Mouse (Mus musculus): ENCODE measurements around the gene Dnajc7. TPM values are rescaled to one million over a fixed set of nuclear protein-coding genes. Genes with fewer than 3 reads are reported as not detected.

Gene Dnajc7
- total RNA-seq, 2 experiments from 2014 or later, result 126 to 128 TPM

DNA sequence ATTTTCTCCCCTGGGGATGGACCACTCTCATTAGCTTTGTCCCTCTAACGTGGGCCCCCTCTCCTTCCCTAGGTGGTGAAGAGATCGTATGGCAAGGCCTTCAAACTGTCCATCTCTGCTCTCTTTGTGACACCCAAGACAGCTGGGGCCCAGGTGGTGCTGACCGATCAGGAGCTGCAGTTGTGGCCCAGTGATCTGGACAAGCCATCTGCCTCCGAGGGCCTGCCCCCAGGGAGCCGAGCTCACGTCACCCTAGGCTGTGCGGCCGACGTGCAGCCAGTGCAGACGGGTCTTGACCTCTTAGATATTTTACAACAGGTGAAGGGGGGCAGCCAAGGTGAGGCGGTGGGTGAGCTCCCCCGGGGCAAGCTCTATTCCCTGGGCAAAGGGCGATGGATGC, 39.7 kb downstream of the Dnajc7 start:
- DNase-seq, result no peak

DNA sequence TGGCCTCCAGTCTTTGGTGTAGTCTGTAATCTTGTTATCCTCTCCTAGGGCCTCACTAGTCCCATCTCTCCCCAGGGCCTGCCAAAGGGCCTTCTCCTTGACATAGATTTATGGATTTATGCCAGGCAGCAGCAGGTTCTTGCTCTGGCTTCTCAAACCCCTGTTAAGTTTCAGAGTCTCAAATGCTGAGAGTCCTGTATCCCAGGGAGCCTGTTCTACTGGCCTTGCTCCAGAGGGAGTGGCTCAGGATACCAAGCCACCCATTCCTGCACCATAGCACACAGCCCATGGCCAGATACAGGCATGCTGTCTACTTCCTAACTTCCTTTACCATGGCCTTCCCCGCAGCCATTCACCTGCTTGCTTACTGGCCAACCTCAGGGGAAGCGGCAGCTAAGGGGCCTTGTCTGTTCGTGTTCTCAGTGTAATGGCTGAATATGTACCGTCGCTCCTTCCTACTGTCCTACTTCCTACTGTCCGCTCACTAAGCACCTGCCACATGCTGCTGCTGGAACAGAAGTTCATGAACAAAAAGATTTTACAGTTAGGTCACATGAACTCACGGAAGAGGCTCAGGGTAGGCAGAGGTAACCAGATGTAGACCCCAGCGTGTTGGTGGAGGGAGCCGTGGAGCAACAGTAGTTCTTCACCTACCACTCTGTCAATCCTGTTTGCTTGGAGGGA, 40.7 kb downstream of the Dnajc7 start:
- no peak for DNase-seq

DNA sequence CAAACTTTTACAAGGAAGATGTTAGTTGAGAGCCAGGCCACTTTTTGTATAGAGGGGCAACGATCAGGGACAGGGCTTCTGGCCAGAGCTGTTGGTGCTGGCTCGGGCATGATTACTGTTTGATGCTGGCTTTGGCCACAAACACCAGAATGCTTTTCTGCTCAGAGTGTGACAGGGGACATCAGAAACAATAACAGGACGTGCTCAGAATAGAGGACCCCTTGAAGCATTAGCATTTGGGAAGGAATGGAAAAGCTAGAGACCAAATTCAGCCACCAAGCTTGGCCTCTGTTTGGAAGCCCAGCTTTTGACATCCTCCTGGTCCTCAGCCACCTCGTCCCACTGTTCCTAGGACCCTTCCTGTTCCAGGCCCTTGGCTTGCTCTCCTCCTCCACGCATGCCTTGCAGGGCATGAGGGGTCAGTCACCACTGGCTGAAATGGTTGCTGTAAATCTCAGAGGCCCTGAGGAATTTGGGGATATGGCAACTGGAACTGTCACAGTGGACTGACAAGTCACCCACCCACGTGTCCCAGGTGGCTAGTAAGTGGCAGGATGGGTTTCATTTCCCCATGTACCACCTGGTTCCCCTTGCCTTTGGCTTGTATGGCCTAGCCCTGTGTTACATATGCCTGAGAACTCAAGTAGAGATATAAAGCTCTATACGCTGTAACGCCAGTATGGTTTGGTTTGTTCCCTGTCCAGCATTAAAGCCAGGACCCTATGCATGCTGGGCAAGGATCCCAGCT, 41.9 kb downstream of the Dnajc7 start:
- no peak for DNase-seq

DNA sequence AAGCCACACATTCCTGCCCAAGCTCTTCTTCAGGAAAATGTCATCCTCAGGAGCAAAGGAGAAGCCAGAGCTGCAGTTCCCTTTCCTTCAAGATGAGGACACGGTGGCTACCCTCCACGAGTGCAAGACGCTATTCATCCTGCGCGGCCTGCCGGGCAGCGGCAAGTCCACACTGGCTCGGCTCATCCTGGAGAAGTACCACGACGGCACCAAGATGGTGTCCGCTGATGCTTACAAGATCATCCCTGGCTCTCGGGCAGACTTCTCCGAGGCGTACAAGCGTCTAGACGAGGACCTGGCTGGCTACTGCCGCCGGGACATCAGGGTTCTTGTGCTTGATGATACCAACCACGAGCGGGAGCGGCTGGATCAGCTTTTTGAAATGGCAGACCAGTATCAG, 43.7 kb downstream of the Dnajc7 start:
- DNase-seq, result no peak

DNA sequence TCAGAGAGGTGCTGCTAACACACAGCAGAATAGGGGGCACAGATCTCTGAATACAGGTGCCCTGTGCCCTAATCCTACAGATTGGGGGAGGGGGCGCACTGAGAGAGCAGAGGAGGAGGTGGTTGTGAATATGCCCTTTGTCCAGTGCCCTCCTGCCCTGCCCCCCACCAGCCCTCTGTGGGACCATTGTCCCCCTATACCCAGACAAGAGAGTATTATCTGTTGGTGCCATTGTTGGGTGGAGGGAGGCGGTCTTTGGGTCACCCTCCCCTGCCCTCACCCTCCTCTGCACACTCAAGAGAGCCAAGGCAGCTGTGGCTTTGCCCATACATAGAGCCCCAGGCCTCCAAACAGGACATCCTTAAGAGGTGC, 44.5 kb downstream of the Dnajc7 start:
- no peak for DNase-seq

DNA sequence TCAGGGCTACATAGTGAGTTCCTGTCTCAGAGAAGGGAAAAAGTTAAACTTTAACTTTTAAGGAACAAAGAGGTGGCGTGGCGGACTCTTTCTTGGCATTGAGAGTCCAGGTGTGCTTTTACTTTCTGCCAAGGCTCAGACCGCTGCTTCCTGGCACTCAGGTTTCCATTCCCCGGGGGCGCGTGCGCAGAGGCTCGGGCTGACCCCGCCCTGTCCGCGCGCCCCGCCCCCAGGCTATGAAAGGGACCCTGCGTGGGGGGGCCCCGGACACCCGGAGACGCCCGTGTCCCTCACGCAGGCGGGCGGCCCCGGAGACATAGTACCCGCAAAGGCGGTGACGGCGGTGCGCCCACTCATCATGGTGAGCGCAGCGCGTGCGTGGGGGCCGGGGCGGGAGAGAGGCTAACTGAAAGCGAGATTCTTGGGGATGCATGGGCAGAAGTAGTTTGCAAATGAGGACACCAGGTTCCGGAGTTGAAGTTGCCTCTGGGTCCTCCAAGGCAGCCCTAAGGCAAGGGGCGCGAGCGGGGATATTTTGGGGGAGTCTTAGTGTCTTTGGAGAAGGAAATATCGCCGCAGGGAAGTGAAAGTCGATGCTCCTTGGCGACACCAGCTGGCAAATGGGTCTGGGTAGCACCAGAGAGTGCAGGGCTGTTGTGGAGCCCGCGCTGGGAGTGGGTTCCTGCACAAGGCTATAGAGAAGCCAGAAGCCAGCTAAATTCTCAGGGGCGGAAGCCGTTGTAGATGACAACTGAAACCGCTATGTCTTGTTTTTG, 45.1 kb downstream of the Dnajc7 start, which contains the start of gene Cnp:
Gene Cnp (plus strand): TSS at position 197 of the 776 bp plus-strand sequence.
- peak; percentile 85 to 87 for DNase-seq

DNA sequence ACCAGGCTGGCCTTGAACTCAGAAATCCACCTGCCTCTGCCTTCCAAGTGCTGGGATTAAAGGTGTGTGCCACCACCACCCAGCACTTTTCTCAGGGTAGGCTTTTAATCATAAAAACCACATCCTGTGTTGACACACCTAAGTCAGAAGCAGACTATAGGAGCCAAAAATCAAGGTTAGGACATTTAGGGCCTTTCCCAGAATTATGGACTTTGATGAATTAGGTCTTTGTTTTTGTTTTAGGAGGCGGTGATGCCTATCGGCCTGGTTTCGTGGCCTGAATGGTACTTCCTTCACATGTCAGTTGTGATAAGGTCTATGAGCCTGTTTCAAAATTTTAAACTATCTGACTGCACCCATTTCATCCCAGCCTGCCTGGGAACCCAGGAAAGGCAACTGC, 45.8 kb downstream of the Dnajc7 start:
- no peak for DNase-seq

DNA sequence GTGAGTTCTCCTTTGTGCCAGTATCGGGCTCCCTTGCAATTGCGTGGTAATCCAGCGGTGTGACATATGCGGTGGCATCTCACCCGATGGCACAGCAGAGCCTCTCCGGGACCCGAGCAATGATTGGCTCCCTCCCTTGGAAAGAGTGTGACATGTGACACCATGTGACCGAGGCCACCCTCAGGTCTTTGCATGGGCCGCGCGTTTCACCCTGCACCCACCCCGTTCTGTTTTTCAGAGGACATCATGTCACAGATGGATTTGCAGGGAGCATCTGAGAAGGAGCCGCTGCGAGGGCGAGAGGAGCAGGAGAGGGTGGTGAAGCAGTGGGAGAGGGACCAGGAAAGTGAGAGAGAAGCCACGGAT, 48.8 kb downstream of the Dnajc7 start:
- peak; percentile 41 to 42 for DNase-seq

DNA sequence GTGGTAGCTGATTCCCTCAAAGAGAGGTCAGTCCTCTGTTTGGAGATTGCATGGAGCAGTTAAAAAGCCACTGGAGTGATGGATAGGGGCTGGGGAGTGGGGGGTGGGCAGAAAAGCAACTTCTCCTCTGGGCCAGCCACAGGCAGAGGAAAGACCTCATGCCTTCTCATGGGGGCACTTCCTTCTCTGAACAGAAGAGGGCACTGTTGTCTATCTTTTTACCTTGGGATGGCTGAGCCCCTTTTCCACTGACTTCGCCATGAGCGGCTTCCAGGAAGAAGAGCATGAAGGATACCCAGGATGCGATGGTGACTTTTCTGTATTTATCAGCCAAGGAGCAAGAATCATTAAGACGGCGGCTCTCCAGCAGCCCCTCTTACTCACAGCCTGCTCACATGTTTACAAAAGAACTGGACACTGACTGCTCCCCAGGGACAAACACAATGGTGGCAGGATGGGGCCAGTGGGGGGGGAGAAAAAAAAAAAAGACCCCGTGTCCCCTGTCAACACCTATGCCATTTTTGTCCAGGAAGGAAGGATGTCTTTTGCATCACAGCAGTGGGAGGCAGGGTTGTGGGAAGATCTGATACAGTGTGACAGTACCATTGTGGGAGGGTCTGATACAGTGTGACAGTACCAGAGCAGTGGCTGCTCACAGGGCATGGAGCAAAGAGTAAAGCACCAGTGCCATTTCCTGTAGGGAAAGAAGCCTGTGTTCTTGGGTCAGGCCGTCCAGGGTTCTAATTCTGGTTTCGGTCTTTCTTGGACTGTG, 49.4 kb downstream of the Dnajc7 start:
- peak; percentile 81 to 89 for DNase-seq

DNA sequence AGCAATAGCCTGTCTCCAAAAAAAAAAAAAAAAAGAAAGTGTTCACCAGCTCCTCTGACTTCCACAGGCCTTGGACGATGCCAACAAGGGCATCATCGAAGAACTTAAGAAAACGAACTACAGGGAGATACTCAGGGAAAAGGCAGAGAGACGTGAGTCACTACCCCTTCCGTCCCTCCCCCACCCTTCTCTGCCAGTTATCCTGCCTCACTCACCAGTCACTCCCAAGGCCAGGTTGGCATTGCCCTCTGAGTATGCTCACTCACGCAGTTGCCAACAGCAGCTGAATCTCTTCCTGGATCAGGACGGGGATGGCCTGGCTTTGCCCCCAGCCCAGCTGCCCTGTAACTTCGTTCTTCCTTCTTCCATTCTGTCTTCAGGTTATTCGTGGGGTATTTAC, 50.2 kb downstream of the Dnajc7 start:
- no peak for DNase-seq

DNA sequence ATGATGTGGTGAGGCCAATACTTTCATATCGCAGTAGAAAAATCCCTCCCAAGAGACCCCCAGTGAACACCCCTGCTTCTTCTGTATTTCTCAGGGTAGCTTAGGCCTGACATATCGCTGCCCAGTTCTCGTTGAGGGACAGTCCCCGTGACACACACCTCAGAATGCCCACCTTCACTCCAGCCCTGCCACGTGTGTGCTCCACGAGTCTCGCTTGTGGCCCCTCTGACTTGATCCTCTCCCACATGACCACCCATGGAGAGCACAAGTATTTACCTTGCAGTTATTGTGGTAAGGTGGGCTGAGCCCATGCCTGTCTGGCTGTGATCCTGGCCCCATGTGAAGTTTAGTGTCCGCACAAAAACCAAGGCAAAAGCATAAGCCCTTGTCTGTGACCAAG, 51.3 kb downstream of the Dnajc7 start:
- no peak for DNase-seq

DNA sequence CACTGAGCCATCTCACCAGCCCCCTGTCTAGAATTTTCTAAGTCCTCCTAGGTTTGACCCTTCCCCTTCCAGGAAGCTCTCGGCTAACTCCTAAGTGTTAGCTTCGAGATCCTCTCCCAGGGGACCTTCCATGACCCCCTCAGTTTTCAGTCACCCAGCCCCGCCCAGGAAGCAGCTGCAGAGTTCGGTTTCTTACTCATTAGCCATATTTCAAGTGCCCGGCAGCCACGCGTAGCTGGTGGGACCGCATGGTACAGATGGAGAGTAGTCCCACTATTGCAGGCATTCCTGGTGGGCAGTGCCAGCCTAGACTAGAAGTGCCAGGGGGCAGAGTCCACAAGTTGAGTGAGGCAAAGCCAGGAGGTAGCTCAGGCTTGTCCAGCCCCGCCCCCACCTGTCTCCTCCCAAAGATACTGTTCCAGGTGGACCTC, 52.1 kb downstream of the Dnajc7 start:
- no peak for DNase-seq

DNA sequence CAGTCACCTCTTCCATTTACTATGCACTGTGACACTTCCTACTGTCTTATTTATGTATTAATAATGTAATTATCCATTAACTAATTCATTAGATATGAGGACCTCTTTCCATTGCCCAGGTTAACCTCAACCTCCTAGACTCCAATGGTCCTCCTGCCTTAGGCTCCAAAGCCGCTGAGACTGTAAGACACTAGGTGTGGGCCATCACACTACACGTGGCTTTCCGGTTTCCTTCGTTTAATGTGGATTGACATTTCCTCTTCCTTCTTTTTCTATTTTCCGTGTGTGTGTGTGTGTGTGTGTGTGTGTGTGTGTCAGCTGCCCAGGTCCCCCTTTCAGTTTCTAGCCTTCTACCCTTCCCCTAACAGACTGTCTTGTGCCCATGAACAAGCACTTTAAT, 52.7 kb downstream of the Dnajc7 start:
- DNase-seq, result no peak

DNA sequence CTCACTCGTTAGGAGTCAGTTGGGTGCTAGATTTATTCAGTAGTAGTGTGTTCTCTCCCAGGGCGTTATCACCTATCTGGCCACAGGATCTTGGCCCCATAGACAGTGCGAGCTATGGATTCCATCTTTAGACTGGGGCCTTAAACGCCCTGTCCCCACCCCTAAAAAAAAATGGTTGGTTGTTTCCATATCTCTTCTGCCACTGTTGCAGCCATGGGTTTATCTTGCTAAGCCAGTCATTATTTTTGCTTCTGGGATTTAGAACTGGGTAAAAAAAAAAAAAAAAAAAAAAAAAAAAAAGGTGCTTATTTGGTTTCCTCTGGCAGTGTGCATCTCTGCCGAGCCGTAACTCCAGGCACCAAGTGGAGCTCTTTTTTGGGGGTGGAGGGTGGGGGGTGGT, 55.3 kb downstream of the Dnajc7 start:
- DNase-seq, result no peak

DNA sequence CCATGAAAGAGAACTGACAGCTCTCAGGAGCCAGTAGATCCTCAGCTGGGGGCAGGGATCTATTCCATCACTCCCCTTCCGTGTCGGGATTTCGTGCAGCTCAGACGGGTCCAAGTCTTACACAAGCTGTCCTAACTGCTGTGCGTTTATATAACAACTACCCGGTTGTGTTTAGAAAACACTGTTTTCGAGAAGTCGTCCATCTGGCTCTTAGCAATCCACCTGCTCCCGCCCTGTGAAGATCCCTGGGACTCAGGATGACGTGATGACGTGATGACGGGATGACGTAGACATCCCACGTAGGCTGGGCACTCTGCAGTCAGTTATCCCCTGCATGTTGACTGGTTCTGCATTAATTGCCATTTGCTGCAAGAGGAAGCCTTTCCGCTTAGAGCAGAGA, 55.7 kb downstream of the Dnajc7 start:
- DNase-seq, result no peak

DNA sequence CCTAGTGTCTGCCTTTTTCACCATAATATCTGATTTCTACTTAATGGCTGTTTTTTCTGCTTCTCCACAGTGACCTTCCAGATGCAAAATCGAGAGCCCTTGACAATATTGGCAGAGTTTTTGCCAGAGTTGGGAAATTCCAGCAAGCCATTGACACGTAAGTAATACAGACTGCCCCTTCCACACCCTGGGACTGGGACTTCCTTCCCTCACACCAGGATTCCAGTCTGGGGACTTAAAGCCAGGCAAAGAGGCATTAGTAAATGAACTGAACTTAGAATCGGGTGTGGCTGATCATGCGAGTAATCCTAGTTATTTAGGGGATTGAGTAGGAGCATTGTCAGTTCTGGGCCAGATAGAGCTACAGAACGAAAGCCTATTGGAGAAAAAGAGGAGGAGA, 58.2 kb downstream of the Dnajc7 start:
- no peak for DNase-seq

DNA sequence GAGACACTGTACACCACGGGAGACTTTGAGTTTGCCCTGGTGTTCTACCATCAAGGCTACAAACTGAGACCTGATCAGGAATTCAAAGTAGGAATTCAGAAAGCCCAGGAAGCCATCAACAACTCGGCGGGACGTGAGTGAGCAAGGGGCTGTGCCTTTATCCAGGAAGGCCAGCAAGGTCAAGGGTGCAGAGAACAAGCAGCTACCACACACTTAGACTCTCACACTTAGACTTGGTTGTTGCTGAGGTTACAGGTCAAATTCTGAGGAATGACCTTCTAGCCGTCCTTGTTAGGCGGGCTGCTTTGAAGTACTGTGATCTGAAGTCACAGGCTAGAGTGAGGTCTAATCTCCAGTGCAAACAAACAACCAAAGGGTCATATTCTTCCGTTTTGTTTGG, 60.5 kb downstream of the Dnajc7 start:
- no peak for DNase-seq

DNA sequence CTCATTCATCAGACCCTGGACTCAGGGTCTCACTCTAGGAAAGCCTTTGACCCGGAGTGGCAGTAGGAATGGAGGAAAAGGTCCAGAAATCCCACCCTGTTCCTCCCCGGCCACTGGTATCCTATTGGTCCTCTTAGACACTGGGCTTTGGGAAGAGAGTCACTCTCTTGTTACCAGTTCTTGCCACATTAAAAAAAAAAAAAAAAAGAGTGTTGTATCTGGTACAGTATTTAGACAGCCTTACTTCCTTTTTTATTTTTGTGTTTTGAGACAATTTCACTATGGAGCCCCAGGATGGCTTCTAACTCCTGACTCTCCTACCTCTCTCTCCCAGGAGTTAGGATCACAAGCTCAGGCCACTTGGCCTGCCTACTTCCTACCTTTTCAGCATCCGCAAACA, 62.4 kb downstream of the Dnajc7 start:
- DNase-seq, result no peak

DNA sequence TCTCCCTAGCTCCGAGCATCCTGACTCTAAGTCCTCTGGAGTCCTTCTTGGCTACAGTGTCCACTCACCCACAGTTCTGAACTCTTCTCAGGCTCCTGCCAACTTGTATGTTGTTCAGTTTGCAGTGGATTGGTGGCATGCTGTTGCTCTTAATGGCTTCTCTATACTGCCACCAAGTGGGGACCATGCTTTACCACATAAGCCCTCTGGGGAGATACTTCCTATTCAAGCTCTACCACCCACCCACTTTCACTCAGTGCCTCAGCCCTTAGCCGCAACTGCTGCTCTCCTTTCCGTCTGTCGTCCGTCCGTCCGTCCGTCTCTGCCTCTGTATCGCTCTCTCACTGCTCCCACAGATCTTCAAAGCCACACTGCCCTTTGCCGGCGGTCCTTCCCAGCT, 64.4 kb downstream of the Dnajc7 start:
- peak; percentile 74 for DNase-seq

DNA sequence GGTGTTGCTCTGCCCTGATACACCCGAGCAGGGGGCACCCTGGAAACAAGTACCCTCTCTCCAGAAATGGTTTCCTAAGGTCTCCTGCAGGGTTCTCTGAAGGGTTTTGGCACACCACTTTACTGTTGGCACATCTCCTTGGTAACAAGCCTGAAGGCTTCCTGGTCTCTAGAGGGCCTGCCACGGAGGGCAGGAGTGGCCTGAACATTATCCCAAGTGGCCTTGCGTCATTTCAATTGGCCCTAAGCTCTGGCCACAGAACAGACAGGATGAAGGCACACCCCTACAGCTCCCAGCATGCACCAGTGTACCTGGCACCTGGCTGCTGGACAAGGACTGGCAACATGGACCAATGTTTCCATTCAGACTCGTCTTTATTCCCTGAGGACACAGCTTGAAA, 67.1 kb downstream of the Dnajc7 start:
- DNase-seq, result no peak

DNA sequence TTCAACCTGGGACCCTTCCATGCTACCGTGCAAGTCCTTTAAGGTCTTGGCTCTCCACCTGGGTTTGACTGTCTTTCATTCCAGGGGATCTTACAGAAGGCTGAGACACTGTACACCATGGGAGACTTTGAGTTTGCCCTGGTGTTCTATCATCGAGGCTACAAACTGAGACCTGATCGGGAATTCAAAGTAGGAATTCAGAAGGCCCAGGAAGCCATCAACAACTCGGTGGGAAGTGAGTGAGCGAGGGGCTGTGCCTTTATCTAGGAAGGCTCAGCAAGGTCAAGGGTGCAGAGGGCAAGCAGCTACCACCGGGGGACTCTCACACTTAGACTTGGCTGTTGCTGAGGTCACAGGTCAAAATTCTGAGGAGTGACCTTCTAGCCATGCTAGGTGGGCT, 69.9 kb downstream of the Dnajc7 start:
- no peak for DNase-seq

DNA sequence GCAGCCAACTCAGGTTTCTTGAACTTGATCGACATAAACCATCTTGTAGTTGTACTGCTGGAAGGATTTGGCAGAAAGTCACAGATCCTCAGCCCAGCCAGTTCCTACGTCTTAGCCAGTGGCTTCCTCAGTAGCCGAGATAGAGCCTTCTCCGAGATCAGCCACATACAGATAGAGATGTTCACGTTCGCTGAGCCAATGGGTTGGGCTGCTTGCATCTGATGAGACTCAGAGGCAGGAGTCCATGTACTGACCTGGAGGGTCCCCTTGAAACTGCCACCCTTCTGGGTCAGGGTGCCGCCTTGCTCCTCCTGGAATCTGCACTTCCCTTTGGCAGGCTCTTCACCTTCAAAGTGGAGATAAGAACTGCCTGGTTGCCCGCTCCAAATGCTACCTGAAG, 70.5 kb downstream of the Dnajc7 start:
- DNase-seq, result no peak

DNA sequence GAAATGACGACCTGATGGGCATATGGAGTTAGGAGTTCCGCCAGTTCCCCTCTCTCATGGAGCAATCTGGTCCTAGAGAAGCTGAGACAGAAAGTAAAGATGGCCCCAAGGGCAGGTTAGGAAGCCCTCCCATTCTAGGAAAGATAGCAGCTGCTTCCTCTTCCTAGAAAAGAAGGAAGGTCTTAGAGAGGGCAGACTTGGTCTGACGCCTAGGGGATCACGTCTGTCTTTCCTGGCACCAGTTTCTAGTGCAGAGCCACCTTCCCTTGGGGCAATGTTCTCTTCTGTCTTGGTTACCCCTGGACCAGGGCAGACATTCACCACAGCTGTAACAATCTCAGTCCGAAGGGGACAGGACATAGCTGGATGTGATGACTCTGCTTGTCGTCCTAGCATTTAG, 71.8 kb downstream of the Dnajc7 start:
- DNase-seq, result no peak
